Mouse (Mus musculus) megakaryocyte, embryonic 14.5 days (primary cell): ENCODE results near the gene Sfxn3.

Experiments used
- FLI1 ChIP-seq: IDR thresholded peaks from 2 replicates; pipeline ENCODE4 v1.6.1; 2012; ENCODE audit warnings: low read length, inconsistent platforms, mixed read lengths
- GATA1 ChIP-seq: IDR thresholded peaks from 3 replicates; pipeline ENCODE4 v1.6.1; 2012; ENCODE audit warnings: mixed read lengths, low read length, inconsistent platforms, borderline replicate concordance

DNA sequence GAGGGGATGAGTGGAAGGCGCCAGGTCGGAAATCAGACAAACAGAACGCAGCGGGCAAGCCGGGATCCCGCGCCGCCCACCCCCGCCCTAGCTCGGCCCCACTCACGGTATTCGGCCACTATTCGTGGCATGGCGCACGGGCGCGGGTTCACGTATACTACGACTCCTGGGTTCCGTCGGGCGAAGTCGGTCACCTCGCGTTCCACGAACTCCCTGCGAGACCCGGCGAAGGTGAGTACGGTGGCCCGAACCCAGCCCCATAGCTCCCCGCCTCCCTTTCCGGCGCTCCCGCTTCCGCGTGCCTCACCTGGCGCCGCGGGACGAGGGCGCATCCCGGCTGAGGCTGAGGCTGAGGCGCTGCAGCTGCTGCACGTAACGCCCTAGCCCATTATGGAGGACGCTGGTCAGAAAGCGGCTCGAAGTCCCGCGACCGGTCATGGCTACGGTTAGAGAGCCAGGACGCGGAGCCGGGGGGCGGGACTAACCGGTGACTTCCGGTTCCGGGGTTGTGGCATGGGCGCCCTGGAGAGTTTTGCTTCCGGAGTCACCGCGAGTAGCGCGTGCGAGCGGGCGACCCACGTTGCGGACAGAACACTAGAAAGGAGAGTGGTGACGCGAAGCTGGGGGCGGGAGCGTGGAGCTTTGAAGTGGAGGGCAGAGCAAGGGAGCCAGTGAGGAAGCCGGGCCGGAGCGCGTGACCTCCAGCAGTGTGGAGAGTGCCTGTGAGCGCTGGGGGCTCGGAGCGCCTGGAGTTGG is 41.2 kb upstream of the Sfxn3 start, which contains the start of gene Mrpl43:
- TF ChIP-seq GATA1 (no peak), FLI1 (peak; percentile 70; the same call in 1 of the 2 replicates)
